9 mouse cellular contexts compared by ENCODE assay signal in the genomic region with DNA sequence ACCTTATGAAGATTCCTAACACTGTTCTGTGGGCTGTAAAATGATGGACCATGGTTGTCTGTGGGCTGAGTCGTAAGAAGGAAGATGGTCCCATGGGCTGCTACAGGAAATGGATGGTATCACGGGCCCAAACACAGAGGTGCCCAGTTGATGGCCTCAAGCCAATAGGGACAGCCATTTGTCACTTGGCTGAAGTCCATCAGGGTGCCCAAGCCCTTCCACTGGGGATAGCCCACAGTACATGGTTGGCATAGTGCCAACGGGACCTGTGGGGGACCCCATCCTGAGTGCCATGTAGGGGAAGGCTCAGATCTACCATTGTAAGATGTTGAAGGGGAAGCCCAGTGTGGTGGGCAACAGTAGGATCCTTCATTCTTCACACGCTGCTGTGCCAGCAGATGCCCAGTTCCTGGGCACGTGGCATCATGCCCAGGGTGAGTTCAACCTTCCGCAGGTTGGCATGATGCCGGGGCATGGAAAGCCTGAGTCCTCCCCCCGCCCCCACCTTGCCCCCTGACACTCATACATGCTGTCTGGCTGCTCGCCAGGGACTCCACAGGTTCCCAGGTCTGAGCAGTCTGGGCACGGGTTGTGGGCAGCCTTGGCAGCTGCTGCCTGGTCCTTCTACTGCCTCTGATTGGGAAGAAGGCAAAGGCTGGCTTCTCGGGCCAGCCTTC.
DNase-seq lines count a peak whose midpoint lies in the region; ATAC-seq and TF ChIP-seq lines count a peak whose summit lies in the region.
"Had no signal": no experiment of that assay in that cellular context is flagged by ENCODE, and none has a peak within 500 bp of the region (broad histone marks: within the 10 kb centered on the region; RNA-seq: fewer than 3 reads in every experiment).

No protein-coding gene starts in this region.

- ATAC-seq in forebrain, embryonic 15.5 days (replicated peaks) = peak; percentile 70

- 55% methylated on average over 11 of the region's 11 CpGs for WGBS in heart, adult 2 months
- WGBS in forebrain, embryonic 15.5 days = 36% methylated on average over 11 of the region's 11 CpGs
- WGBS in large intestine, adult 2 months = 34% methylated on average over 11 of the region's 11 CpGs

- intact Hi-C loops in heart, adult 2 months (cut with DNase I) = no loop called here

- peak; percentile 70 to 79 for DNase-seq in heart, adult 2 months
- no peak for DNase-seq in heart, adult 8-10 months (ENCODE audit: low spot score)
- peak; percentile 33 to 50 for DNase-seq in adrenal gland, adult 18-20 months (ENCODE audit: low spot score in 2 of 2)
- peak; percentile 25 for DNase-seq in large intestine, adult 2 months (ENCODE audit: low read depth, low spot score)
- no peak for DNase-seq in frontal cortex, postnatal 25 days (ENCODE audit: low spot score in 2 of 2)
- DNase-seq in B cell, adult 2 months = no peak
- DNase-seq in spleen, postnatal 36 days (ENCODE audit: low spot score in 2 of 2) = no peak

- peak overlapping the region; percentile 29 for H3K27ac ChIP-seq in heart, adult 2 months
- no peak overlapping the region for H3K27ac ChIP-seq in forebrain, embryonic 15.5 days (replicated peaks)
- H3K27ac ChIP-seq: liver, embryonic 14.5 days had no signal

- H3K4me2 ChIP-seq in forebrain, embryonic 15.5 days (replicated peaks) = no peak overlapping the region

- no peak overlapping the region for H3K9ac ChIP-seq in heart, adult 2 months (ENCODE audit: low read depth, low read length)
- H3K9ac ChIP-seq in forebrain, embryonic 15.5 days (replicated peaks) = no peak overlapping the region
- H3K9ac ChIP-seq: liver, embryonic 14.5 days had no signal

- H3K36me3 ChIP-seq in heart, adult 2 months (ENCODE audit: control insufficient read depth, insufficient read depth, low read length) = peaks cover 3% of the 10 kb centered on the region; the same call in 1 of the 2 replicates
- H3K36me3 ChIP-seq in forebrain, embryonic 15.5 days = no peaks in the 10 kb centered on the region

- 0 out of 2 replicates have a peak, but pooled peaks have one; percentile 19 for TF ChIP-seq EP300 in heart, adult 2 months (IDR thresholded peaks at IDR 0.05; ENCODE audit: insufficient read depth, low read depth, low read length)

- H3K9me3 ChIP-seq in forebrain, embryonic 15.5 days = no peaks in the 10 kb centered on the region

- H3K79me2 ChIP-seq in heart, adult 2 months (replicated peaks; ENCODE audit: control insufficient read depth, insufficient read depth, low read length) = no peaks in the 10 kb centered on the region

- no peaks in the 10 kb centered on the region for H3K27me3 ChIP-seq in heart, adult 2 months (ENCODE audit: control insufficient read depth, insufficient read depth, low read length)
- H3K27me3 ChIP-seq in forebrain, embryonic 15.5 days = peaks cover 22% of the 10 kb centered on the region

- H3K4me3 ChIP-seq in heart, adult 2 months = no peak overlapping the region
- H3K4me3 ChIP-seq in forebrain, embryonic 15.5 days = no peak overlapping the region

- TF ChIP-seq POLR2A in heart, adult 2 months (IDR thresholded peaks at IDR 0.05; ENCODE audit: insufficient read depth, low read depth, low read length) = no peak

- no peak for TF ChIP-seq CTCF in heart, adult 2 months (IDR thresholded peaks at IDR 0.05)

- peaks cover 20% of the 10 kb centered on the region for H3K4me1 ChIP-seq in heart, adult 2 months (ENCODE audit: control insufficient read depth, insufficient read depth, low read length)
- H3K4me1 ChIP-seq in forebrain, embryonic 15.5 days = peaks cover 56% of the 10 kb centered on the region

Comparison
In these comparisons a context has a peak if more than half of its experiments do, and no peak if none do; other contexts are left out.
1. DNase-seq: peak in heart, adult 2 months (2 of 2), adrenal gland, adult 18-20 months (2 of 2) and large intestine, adult 2 months (single experiment); none in heart, adult 8-10 months (single experiment), frontal cortex, postnatal 25 days (0 of 2), B cell, adult 2 months (0 of 2) and spleen, postnatal 36 days (0 of 2).